Mouse (Mus musculus): ENCODE data around the gene Cnmd. TPM values are rescaled to one million over a fixed set of nuclear protein-coding genes. Genes with fewer than 3 reads are reported as not detected.

Gene Cnmd
- polyA plus RNA-seq, 1 experiment from 2014 or later, result 0.49 TPM

DNA sequence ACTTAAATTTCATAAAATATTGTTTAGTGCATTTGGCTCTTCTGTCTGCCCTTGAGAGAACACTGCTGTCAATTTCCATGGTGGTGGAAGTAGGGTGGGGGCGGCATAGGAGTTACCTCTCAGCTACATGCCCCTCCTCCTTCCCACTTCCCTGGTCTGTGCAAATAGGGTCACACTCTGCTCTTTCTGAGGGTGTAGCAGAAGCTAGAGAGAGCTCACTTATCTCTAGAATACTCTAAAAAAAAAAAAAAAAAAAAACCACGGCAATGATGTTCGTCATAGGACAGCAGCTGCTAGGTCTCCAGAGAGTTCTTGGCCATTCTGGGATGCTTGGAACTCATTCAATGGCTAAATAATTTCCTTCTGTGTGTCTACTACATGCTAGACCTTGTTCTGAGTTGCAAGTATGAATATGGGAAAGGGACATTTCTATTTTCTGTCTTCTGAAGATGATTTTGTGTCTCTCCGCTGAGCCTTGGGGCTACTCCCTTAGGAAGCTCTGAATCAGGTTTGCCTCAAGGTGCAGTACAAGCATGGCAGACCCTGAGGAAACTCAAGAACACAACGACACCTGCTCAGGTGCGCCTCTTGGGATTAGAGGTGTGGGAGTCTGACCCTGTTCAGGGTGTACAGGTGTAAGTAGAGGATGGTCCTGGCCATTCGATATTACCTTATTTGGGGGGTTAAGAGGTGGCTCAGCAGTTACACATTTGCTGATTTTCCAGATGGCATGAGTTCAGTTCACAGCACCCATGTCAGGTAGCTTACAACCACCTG, 28.3 kb upstream of the Cnmd start:
- Histone ChIP-seq H3K36me3 (ENCODE audit: control insufficient read depth, insufficient read depth, low read length) (no peaks in the 10 kb centered on the region), H3K4me1 (replicated peaks; ENCODE audit: control insufficient read depth, insufficient read depth) (no peaks in the 10 kb centered on the region), H3K27me3 (ENCODE audit: control insufficient read depth, insufficient read depth, low read length) (no peaks in the 10 kb centered on the region), H3K4me3 (ENCODE audit: low read depth, low read length) (no peak overlapping the region), H3K27ac (replicated peaks) (no peak overlapping the region), H3K9ac (ENCODE audit: low read length) (no peak overlapping the region), H3K9me3 (ENCODE audit: control insufficient read depth, low read length) (no peaks in the 10 kb centered on the region), H3K4me2 (replicated peaks; ENCODE audit: low read depth) (no peak overlapping the region)
- TF ChIP-seq EP300 (optimal IDR thresholded peaks at IDR 0.05), result no peak
- no peak for TF ChIP-seq CTCF (IDR thresholded peaks at IDR 0.05; ENCODE audit: low read depth)
- ATAC-seq (ENCODE audit: low FRiP score, low TSS enrichment) (no peak), DNase-seq (ENCODE audit: low spot score) (no peak)
- WGBS, result 72% methylated on average over 7 of the region's 7 CpGs

DNA sequence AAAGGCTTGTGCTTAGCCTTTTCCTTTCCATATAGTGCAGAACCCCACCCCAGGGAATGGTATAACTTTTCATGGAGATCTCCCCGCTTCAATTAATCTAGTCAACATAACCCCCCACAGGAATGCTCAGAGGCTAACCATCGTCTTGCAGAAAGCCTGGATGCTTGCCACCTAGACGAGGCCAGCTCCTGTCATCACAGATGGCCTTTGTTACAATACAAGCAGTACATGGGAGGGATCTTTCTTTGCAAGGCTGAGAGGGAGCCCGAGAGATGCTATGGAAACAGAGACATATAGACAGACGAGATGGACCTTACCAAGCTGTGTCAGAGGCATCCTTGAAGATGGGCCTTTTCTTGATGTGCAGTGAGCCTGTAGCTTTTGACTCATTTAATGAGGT, 18.7 kb upstream of the Cnmd start:
- Histone ChIP-seq H3K27me3 (ENCODE audit: control insufficient read depth, insufficient read depth, low read length) (no peaks in the 10 kb centered on the region), H3K4me1 (replicated peaks; ENCODE audit: control insufficient read depth, insufficient read depth) (no peaks in the 10 kb centered on the region), H3K36me3 (ENCODE audit: control insufficient read depth, insufficient read depth, low read length) (no peaks in the 10 kb centered on the region), H3K27ac (replicated peaks) (no peak overlapping the region), H3K4me3 (ENCODE audit: low read depth, low read length) (no peak overlapping the region), H3K9me3 (ENCODE audit: control insufficient read depth, low read length) (no peaks in the 10 kb centered on the region), H3K9ac (ENCODE audit: low read length) (no peak overlapping the region), H3K4me2 (replicated peaks; ENCODE audit: low read depth) (no peak overlapping the region)
- no peak for DNase-seq (ENCODE audit: low spot score)
- no peak for ATAC-seq (ENCODE audit: low FRiP score, low TSS enrichment)
- TF ChIP-seq EP300 (optimal IDR thresholded peaks at IDR 0.05), result no peak
- TF ChIP-seq CTCF (IDR thresholded peaks at IDR 0.05; ENCODE audit: low read depth), result no peak
- 46% methylated on average over 5 of the region's 5 CpGs for WGBS

DNA sequence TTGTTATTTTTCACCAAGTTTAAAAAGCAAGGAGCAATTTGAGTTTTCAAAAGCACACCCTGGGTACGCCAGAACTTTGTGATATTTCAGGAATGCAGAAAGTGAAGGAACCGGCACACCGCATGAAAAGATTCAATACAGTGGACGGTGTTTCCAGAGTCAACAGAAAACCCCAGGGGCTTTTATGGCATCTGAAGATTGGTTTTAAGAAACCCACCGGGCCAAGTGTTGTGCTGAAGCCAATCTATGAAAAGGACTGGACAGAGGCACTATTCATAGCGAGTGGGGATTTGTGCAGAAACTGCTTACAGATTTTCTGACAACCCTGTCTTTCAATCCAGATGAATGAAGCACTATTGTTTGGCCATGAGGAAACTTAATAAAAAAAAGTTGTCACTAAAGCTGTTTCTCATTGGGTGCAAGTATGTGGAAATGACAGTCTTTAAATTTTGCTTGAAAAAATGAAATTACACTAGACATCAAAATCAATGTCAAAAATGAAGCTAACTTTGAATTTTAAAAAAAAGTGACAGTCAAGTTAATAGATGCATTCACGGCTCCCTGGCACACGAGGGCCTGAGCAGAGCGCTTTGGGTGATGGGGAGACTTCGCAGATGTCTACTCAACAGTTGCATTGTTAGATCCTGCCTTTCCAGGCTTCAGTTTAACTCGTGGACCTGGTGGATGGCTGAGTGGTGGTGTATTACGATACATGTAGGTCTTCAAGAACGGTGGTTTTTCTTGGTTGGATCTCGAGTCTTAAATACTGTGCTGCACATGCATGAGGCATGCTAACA, 16.1 kb upstream of the Cnmd start:
- Histone ChIP-seq H3K9ac (ENCODE audit: low read length) (no peak overlapping the region), H3K4me2 (replicated peaks; ENCODE audit: low read depth) (no peak overlapping the region), H3K9me3 (ENCODE audit: control insufficient read depth, low read length) (no peaks in the 10 kb centered on the region), H3K27me3 (ENCODE audit: control insufficient read depth, insufficient read depth, low read length) (no peaks in the 10 kb centered on the region), H3K36me3 (ENCODE audit: control insufficient read depth, insufficient read depth, low read length) (no peaks in the 10 kb centered on the region), H3K4me3 (ENCODE audit: low read depth, low read length) (no peak overlapping the region), H3K27ac (replicated peaks) (no peak overlapping the region), H3K4me1 (replicated peaks; ENCODE audit: control insufficient read depth, insufficient read depth) (no peaks in the 10 kb centered on the region)
- DNase-seq (ENCODE audit: low spot score), result no peak
- no peak for ATAC-seq (ENCODE audit: low FRiP score, low TSS enrichment)
- TF ChIP-seq EP300 (optimal IDR thresholded peaks at IDR 0.05) (no peak), CTCF (IDR thresholded peaks at IDR 0.05; ENCODE audit: low read depth) (no peak)
- 62% methylated on average over 14 of the region's 14 CpGs for WGBS

DNA sequence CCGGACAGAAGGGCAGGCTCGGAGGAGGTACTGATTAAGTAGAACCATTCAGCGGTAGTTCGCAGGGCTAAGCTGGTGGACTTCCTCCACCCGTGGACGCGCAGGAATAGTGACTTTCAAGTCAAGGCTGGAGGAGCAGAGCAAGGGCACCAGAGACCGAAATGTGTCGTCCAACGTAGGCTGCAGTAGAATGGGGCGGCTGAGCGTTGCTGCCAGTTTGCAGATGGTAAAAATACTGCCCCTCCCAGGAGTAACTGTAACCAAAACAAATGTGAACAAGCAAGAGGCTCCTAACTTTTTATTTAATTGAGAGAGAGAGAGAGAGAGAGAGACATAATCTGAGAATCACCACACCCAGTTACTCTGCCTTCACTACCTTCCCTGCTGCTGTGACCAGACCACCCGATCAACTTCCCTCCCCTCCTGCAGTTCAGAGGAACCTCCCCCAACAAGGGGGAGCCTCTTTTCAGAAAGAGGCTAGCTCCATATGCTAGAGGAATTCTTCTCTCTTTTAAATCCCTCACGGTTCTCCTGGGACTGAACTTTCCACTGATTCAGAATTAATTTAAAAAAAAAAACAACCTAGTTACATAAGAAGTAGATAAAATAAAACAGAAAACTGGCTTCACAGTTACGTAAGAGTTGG, 15.3 kb upstream of the Cnmd start:
- Histone ChIP-seq H3K27me3 (ENCODE audit: control insufficient read depth, insufficient read depth, low read length) (no peaks in the 10 kb centered on the region), H3K4me2 (replicated peaks; ENCODE audit: low read depth) (no peak overlapping the region), H3K4me1 (replicated peaks; ENCODE audit: control insufficient read depth, insufficient read depth) (no peaks in the 10 kb centered on the region), H3K9ac (ENCODE audit: low read length) (no peak overlapping the region), H3K27ac (replicated peaks) (no peak overlapping the region), H3K4me3 (ENCODE audit: low read depth, low read length) (no peak overlapping the region), H3K36me3 (ENCODE audit: control insufficient read depth, insufficient read depth, low read length) (no peaks in the 10 kb centered on the region), H3K9me3 (ENCODE audit: control insufficient read depth, low read length) (no peaks in the 10 kb centered on the region)
- TF ChIP-seq CTCF (IDR thresholded peaks at IDR 0.05; ENCODE audit: low read depth) (no peak), EP300 (optimal IDR thresholded peaks at IDR 0.05) (no peak)
- WGBS, result 49% methylated on average over 15 of the region's 15 CpGs
- ATAC-seq (ENCODE audit: low FRiP score, low TSS enrichment), result no peak
- no peak for DNase-seq (ENCODE audit: low spot score)

DNA sequence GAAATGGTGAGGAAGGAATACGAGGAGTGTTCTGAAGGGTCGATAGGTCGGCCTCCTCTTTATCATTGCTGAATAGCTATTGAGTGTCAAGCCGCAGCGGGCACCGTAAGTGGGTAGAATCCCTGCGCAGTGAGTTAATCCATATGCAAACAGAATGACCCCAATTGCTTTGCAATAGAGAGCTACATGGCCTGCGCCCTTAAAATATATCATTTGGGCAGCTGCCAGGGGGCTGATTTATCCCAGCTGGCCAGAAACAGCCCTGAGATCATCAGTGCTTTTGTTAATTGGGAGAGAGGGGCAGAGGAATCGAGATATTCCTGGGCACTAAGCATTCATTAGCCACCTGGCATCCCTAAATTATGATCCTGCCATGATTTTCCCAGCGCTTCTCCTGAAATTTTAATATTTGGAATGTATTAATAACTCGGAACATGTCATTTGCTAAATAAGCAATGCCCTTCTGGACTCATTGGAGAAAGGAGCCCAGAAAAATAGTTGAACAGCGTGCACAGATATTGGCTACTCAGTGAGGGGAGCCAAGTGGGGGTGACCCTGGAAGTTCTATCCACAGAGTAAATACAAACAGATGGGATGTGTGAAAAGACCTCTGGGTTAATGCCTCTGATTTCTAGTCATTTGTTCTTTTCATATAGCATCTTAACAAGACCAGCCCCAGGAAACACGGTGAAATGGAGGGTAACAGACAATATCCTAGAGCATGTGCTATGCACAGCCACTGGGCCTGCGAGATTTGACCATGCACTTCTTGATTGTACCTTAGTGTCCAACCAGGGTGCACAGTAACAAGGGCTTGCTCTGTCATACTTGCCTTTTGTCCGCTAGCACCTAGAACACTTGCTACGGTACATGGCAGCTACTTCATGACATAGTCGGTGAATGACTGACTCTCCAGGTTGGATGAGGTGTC, 11.4 kb upstream of the Cnmd start:
- DNase-seq (ENCODE audit: low spot score), result no peak
- H3K4me2 ChIP-seq (replicated peaks; ENCODE audit: low read depth), result no peak overlapping the region
- no peaks in the 10 kb centered on the region for H3K9me3 ChIP-seq (ENCODE audit: control insufficient read depth, low read length)
- no peaks in the 10 kb centered on the region for H3K36me3 ChIP-seq (ENCODE audit: control insufficient read depth, insufficient read depth, low read length)
- no peaks in the 10 kb centered on the region for H3K27me3 ChIP-seq (ENCODE audit: control insufficient read depth, insufficient read depth, low read length)
- no peak for TF ChIP-seq EP300 (optimal IDR thresholded peaks at IDR 0.05)
- TF ChIP-seq CTCF (IDR thresholded peaks at IDR 0.05; ENCODE audit: low read depth), result no peak
- 49% methylated on average over 17 of the region's 17 CpGs for WGBS
- ATAC-seq (ENCODE audit: low FRiP score, low TSS enrichment), result no peak
- no peak overlapping the region for H3K4me3 ChIP-seq (ENCODE audit: low read depth, low read length)
- H3K27ac ChIP-seq (replicated peaks), result no peak overlapping the region
- H3K9ac ChIP-seq (ENCODE audit: low read length), result no peak overlapping the region
- no peaks in the 10 kb centered on the region for H3K4me1 ChIP-seq (replicated peaks; ENCODE audit: control insufficient read depth, insufficient read depth)
